Mouse (Mus musculus) adrenal gland, postnatal 4 days (tissue): ENCODE results near the gene D16Ertd472e. TPM values are rescaled to one million over a fixed set of nuclear protein-coding genes. Genes with fewer than 3 reads are reported as not detected.
"Not testable (repeated sequence)": the region's sequence is repeated elsewhere in the genome, so short reads cannot be mapped to it uniquely, and the experiment has no call there.

Experiments used
- DNase-seq, 2 experiments: peaks; one replicate each; pipeline ENCODE4 v3.0.0; 2021 to 2022; ENCODE audit warnings: low spot score in 2 of 2, mixed read lengths in 2 of 2
- total RNA-seq, 2 experiments: library from RNA; stranded (reverse); gene quantifications; 2 replicates each; pipeline ENCODE4 v1.2.3; 2021

Gene D16Ertd472e
- total RNA-seq, 2 experiments from 2014 or later: 21.4 to 21.6 TPM

- not testable (repeated sequence) for DNase-seq
Measured at GRCm38 (mm10) chr16:78492696-78493095, 83.8 kb downstream of the D16Ertd472e start.

- DNase-seq: no peak
Measured at GRCm38 (mm10) chr16:78490779-78491178, 85.7 kb downstream of the D16Ertd472e start.

Other genes with a start within 250 kb of the D16Ertd472e start
- 10 to 100 TPM; 30.8 to 34.3 TPM for gene Btg3, start 199.5 kb downstream of the D16Ertd472e start, total RNA-seq